Mouse (Mus musculus) thymus, adult 2 months (tissue): ENCODE measurements at regions not wholly inside any gene's neighbourhood (a gene's known extent, or its start where the extent isn't known, plus 50 kb on each side); places are given as distances from the start of the nearest gene placed in this dataset.

Experiments
- DNase-seq: peaks from one replicate; pipeline ENCODE4 v3.0.0; 2021
- H3K27ac ChIP-seq: fragments of 200-500 bp; 2 replicates; pipeline ENCODE4 v1.5.1; 2012; ENCODE audit warnings: low read length, control low read depth; ENCODE audit not compliant: control insufficient read depth, insufficient read depth
- H3K27me3 ChIP-seq: fragments of 200-500 bp; 2 replicates; pipeline ENCODE4 v1.6.1; 2012; ENCODE audit warnings: mild to moderate bottlenecking, low read length, moderate library complexity, mixed read lengths; ENCODE audit not compliant: control insufficient read depth, insufficient read depth
- H3K36me3 ChIP-seq: fragments of 200-500 bp; 2 replicates; pipeline ENCODE4 v1.6.1; 2012; ENCODE audit warnings: mild to moderate bottlenecking, low read length, moderate library complexity; ENCODE audit not compliant: control insufficient read depth, insufficient read depth
- H3K4me1 ChIP-seq: fragments of 200-500 bp; replicated peaks from 2 replicates; pipeline ENCODE4 v1.6.1; 2012; ENCODE audit warnings: low read length; ENCODE audit not compliant: control insufficient read depth, insufficient read depth
- H3K4me3 ChIP-seq: fragments of 200-500 bp; 2 replicates; pipeline ENCODE4 v1.5.1; 2012; ENCODE audit warnings: mild to moderate bottlenecking, low read length, control low read depth, moderate library complexity; ENCODE audit not compliant: control insufficient read depth, insufficient read depth
- CTCF ChIP-seq: fragments of 200-500 bp; IDR thresholded peaks from 2 replicates; pipeline ENCODE4 v1.5.1; 2012; ENCODE audit warnings: mild to moderate bottlenecking, control low read depth, low read length, moderate library complexity, borderline replicate concordance; ENCODE audit not compliant: control insufficient read depth, poor library complexity, insufficient read depth; ENCODE audit errors: extremely low read depth
- POLR2A ChIP-seq: fragments of 200-500 bp; IDR thresholded peaks from 2 replicates; pipeline ENCODE4 v1.6.1; 2012; ENCODE audit warnings: mild to moderate bottlenecking, low read length, control low read depth, moderate library complexity; ENCODE audit not compliant: control insufficient read depth, poor library complexity, insufficient read depth; ENCODE audit errors: extremely low read depth
- WGBS: fragments of 180-500 bp; shearing (Covaris S2); methylation state at CpG from one replicate; pipeline ENCODE4 v1.1.7; 2018; 5-methylcytosine and 5-hydroxymethylcytosine counted together

DNA sequence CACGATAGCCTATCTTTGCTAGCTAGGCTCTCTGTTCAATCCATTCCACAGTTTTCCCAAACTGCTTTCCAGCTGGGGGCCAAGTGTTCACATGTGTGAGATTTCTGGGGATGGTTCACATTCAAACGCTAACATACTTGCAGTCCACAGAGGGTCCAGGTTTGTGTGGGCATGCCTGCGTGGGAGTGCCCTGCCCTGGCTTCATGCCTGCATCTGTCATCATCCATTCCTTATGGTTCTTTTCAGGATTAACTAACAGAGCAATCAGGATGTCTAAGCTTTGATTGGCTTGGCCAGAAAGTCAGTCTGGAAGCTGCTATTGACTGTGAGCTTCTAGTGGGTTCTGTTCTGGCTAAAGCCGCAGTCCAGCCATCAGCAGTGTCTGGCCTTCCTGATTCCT is 93.7 kb upstream of the Spata13 start:
- TF ChIP-seq CTCF (no peak), POLR2A (no peak)
- no peaks in the 10 kb centered on the region for H3K36me3 ChIP-seq
- DNase-seq = no peak
- H3K27me3 ChIP-seq = no peaks in the 10 kb centered on the region
- no peaks in the 10 kb centered on the region for H3K4me1 ChIP-seq
- H3K4me3 ChIP-seq = no peak overlapping the region
- no peak overlapping the region for H3K27ac ChIP-seq
- WGBS = 97% methylated on average over 4 of the region's 4 CpGs

DNA sequence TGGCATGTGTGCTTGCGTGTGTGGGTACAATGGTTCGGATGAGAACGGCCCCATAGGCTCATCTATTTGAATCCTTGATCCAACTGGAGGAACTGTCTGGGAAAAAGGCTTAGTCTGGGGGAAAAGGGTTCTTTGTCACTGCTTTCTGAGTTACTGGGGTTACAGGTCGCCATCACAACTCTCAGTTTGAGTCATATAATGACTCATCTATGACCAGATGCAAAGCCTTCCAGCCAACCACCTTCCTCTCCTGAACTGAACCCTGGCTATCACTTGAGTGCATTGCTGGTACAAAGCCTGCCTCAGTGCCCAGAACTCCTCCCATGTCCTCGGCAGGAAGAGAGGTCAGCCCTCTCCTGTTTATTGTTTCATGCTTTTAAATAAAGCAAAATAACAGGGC is 92.2 kb upstream of the Spata13 start:
- Histone ChIP-seq H3K4me1 (no peaks in the 10 kb centered on the region), H3K4me3 (no peak overlapping the region), H3K27ac (no peak overlapping the region), H3K36me3 (no peaks in the 10 kb centered on the region), H3K27me3 (no peaks in the 10 kb centered on the region)
- 87% methylated on average over 5 of the region's 5 CpGs for WGBS
- TF ChIP-seq POLR2A (no peak), CTCF (no peak)
- DNase-seq = no peak

DNA sequence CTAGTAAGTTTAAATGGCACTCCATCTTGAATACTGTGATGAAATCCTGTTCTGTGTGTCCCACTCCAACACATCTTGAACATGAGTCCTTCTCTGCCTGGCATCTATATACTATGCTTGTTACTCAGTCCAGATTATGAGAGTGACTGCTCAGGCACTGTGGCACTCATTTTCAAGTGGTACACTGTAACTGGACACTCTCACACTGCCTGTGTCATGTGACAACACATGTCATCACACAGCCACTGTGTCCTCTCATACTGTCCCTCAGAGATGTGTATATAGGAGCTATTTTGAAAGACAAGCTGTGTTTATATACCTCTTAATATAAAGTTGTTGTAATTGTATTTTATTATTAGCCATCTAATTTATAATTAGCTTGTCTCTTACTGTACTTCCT is 89.0 kb upstream of the Spata13 start:
- TF ChIP-seq POLR2A = no peak
- TF ChIP-seq CTCF = no peak
- Histone ChIP-seq H3K36me3 (no peaks in the 10 kb centered on the region), H3K4me3 (no peak overlapping the region), H3K27ac (no peak overlapping the region), H3K4me1 (no peaks in the 10 kb centered on the region), H3K27me3 (no peaks in the 10 kb centered on the region)
- DNase-seq = no peak

DNA sequence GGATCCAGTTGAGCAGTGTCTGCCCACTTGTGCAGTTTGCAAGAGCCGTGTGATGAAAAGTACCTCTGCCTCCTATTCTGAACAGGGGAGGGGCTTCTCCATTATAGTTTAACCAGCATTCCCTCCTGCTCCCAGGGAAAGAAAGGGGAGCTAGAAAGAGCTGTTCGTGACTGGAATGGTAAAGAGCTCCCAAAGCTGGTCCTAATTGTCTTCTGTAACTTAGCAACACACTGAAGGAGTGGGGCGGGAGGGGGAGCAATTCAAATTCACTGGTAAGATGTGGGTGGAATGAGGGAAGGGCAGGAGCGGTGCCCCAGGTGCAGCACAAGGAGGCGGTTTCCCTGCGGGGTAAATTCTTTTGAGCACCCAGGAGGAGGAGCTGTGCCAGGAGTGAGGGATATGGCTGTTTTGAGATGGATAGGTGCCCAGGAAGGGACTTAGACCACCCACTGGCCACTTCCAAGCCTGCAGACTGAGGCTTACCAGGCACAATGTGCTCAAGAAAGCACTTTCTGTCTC is 79.5 kb upstream of the Spata13 start:
- H3K27ac ChIP-seq = no peak overlapping the region
- 69% methylated on average over 6 of the region's 6 CpGs for WGBS
- H3K27me3 ChIP-seq = no peaks in the 10 kb centered on the region
- TF ChIP-seq POLR2A (no peak), CTCF (no peak)
- no peak for DNase-seq
- no peak overlapping the region for H3K4me3 ChIP-seq
- H3K36me3 ChIP-seq = no peaks in the 10 kb centered on the region
- no peaks in the 10 kb centered on the region for H3K4me1 ChIP-seq

DNA sequence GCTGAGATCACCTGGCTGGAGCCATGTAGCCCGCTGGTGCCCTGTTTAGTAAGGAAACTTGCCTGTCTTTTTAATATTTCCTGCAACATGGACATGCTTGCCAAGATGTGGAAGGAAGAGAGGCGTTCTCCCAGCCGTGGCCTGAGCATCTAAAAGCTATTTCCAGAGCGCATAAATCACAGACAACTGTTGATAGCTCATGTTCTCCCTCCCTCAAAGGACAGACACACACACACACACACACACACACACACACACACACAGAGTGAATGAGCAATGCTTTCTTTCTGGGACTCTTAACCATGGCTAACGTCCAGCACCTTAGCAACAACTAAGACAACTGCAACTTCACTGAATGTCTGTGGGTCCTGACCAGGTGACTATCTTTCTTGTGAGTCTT is 77.3 kb upstream of the Spata13 start:
- Histone ChIP-seq H3K4me3 (no peak overlapping the region), H3K27ac (no peak overlapping the region), H3K27me3 (no peaks in the 10 kb centered on the region), H3K36me3 (no peaks in the 10 kb centered on the region), H3K4me1 (no peaks in the 10 kb centered on the region)
- WGBS = 68% methylated on average over 5 of the region's 5 CpGs
- no peak for TF ChIP-seq POLR2A
- TF ChIP-seq CTCF = no peak
- DNase-seq = no peak

DNA sequence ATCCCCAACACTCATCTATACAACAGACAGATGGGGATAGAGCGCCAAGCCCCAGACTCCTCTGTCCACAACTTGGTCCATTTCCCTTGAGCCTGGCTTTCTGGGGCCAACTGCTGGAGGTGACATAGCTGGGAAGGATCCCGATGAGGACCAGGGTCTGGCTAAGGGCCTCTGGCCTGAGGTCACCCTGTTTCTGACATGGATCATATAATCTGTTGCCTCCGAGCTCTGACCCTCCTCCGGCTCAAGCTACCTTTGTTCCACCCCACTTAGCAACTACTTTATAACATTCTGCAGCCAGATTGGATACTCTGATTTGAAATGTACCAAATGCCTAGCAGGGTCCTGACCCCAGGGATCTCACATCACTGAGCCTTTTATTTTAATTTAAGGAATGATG is 76.8 kb upstream of the Spata13 start:
- no peak for DNase-seq
- Histone ChIP-seq H3K4me1 (no peaks in the 10 kb centered on the region), H3K27me3 (no peaks in the 10 kb centered on the region), H3K36me3 (no peaks in the 10 kb centered on the region), H3K27ac (no peak overlapping the region), H3K4me3 (no peak overlapping the region)
- TF ChIP-seq POLR2A (no peak), CTCF (no peak)
- WGBS = 94% methylated on average over 4 of the region's 4 CpGs

DNA sequence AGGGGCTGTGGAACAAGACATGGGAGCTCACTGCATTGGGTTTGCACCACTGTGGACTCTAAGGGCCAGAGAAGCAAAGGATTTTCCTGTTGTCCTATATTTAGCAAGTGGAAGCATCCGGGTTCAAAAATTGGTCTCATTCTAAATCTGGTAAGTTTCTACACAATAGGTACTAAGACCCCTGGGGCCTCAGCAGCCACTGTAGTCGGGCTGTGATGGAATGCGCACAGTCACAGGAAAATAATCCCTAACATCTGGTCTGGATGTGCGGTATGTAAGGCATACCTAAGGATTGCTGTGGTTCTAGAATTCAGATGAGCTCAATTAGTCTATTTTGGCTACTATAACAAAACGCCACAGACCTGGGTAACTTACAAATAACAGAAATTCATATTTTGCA is 74.4 kb upstream of the Spata13 start:
- H3K27ac ChIP-seq = no peak overlapping the region
- no peak for DNase-seq
- H3K4me3 ChIP-seq = no peak overlapping the region
- H3K36me3 ChIP-seq = no peaks in the 10 kb centered on the region
- WGBS = 84% methylated on average over 5 of the region's 5 CpGs
- H3K27me3 ChIP-seq = no peaks in the 10 kb centered on the region
- TF ChIP-seq POLR2A (no peak), CTCF (no peak)
- H3K4me1 ChIP-seq = no peaks in the 10 kb centered on the region
